Mouse (Mus musculus) limb, embryonic 12.5 days (tissue): ENCODE measurements around the gene Traf7. TPM values are rescaled to one million over a fixed set of nuclear protein-coding genes. Genes with fewer than 3 reads are reported as not detected.

Source experiments
- ATAC-seq: fragments of 200-750 bp; cut with Nextera tagmentation; 2 replicates; pipeline ENCODE4 v1.8.0; 2017; ENCODE audit warnings: low read depth, moderate TSS enrichment; ENCODE audit not compliant: insufficient number of reproducible peaks, insufficient read depth, low FRiP score, low TSS enrichment
- H3K27ac ChIP-seq: fragments of 300-500 bp; sonication (generic); 2 replicates; pipeline ENCODE4 v1.5.1; 2016; ENCODE audit warnings: mild to moderate bottlenecking, moderate library complexity
- H3K27me3 ChIP-seq: fragments of 300-500 bp; sonication (generic); 2 replicates; pipeline ENCODE4 v1.6.1; 2016; ENCODE audit warnings: mild to moderate bottlenecking, moderate library complexity
- H3K36me3 ChIP-seq: fragments of 300-500 bp; sonication (generic); 2 replicates; pipeline ENCODE4 v1.6.1; 2016; ENCODE audit warnings: mild to moderate bottlenecking, moderate library complexity
- H3K4me1 ChIP-seq: fragments of 300-500 bp; sonication (generic); replicated peaks from 2 replicates; pipeline ENCODE4 v1.6.1; 2016
- H3K4me2 ChIP-seq: fragments of 300-500 bp; sonication (generic); 2 replicates; pipeline ENCODE4 v1.6.1; 2016; ENCODE audit warnings: mild to moderate bottlenecking, moderate library complexity
- H3K4me3 ChIP-seq: fragments of 300-500 bp; sonication (generic); replicated peaks from 2 replicates; pipeline ENCODE4 v1.5.1; 2016; ENCODE audit warnings: mild to moderate bottlenecking
- H3K9ac ChIP-seq: fragments of 300-500 bp; sonication (generic); replicated peaks from 2 replicates; pipeline ENCODE4 v1.6.1; 2016; ENCODE audit warnings: mild to moderate bottlenecking, moderate library complexity
- H3K9me3 ChIP-seq: fragments of 300-500 bp; sonication (generic); 2 replicates; pipeline ENCODE4 v1.6.1; 2016; ENCODE audit warnings: mild to moderate bottlenecking, moderate library complexity
- WGBS: fragments of 180-500 bp; shearing (Covaris S2); methylation state at CpG from one replicate; pipeline ENCODE4 v1.1.7; 2016; 5-methylcytosine and 5-hydroxymethylcytosine counted together
- polyA plus RNA-seq: library from polyadenylated mRNA; unstranded; fragments of >200 nt; fragmentation: Nextera tagmentation; extraction: Ambion mirVana; gene quantifications from 2 replicates; pipeline ENCODE4 v1.2.1, GENCODE M21; 2016

Traf7 gene
- polyA plus RNA-seq, 1 experiment from 2014 or later, result 97.4 TPM

- H3K9ac ChIP-seq, result peak overlapping the region; percentile 83
- no peaks in the 10 kb centered on the region for H3K9me3 ChIP-seq
- peak overlapping the region; percentile 95 for H3K4me2 ChIP-seq
- peak overlapping the region; percentile 35; the same call in 1 of the 2 replicates for H3K27ac ChIP-seq
- under 1% methylated on average over 63 of the region's 81 CpGs for WGBS
- 0 out of 2 replicates have a peak, but pooled peaks have one; percentile 54 for ATAC-seq
- H3K36me3 ChIP-seq, result no peaks in the 10 kb centered on the region
- peaks cover 21% of the 10 kb centered on the region for H3K4me1 ChIP-seq
- peak overlapping the region; percentile 80 for H3K4me3 ChIP-seq
- H3K27me3 ChIP-seq, result peaks cover 37% of the 10 kb centered on the region
These were observed 39.0 kb downstream of the Traf7 start for GRCm38 (mm10) chr17:24488662-24489264.

- H3K4me2 ChIP-seq, result peak within 1 kb of the TSS; percentile 95
- H3K9ac ChIP-seq, result peak within 1 kb of the TSS; percentile 83
- peak within 1 kb of the TSS; percentile 80 for H3K4me3 ChIP-seq
- H3K36me3 ChIP-seq, result no peaks in the 10 kb centered on the region
- H3K4me1 ChIP-seq, result peaks cover 21% of the 10 kb centered on the region
- 1% methylated on average over 38 of the region's 45 CpGs for WGBS
- H3K27ac ChIP-seq, result peak within 1 kb of the TSS; percentile 35; the same call in 1 of the 2 replicates
- ATAC-seq, result peak; percentile 53
- peaks cover 37% of the 10 kb centered on the region for H3K27me3 ChIP-seq
- no peaks in the 10 kb centered on the region for H3K9me3 ChIP-seq
These were observed 39.5 kb downstream of the Traf7 start, which contains the start of gene Caskin1 for GRCm38 (mm10) chr17:24488186-24488661. TSS of gene Caskin1 (plus strand) at chr17:24488601.

- Histone ChIP-seq H3K4me2 (0 out of 2 replicates have a peak overlapping the region, but pooled peaks have one; percentile 17), H3K27ac (no peak overlapping the region), H3K4me3 (0 out of 2 replicates have a peak overlapping the region, but pooled peaks have one; percentile 3), H3K4me1 (peaks cover 21% of the 10 kb centered on the region), H3K27me3 (peaks cover 30% of the 10 kb centered on the region), H3K9me3 (no peaks in the 10 kb centered on the region), H3K9ac (no peak overlapping the region; the same call in 1 of the 2 replicates), H3K36me3 (no peaks in the 10 kb centered on the region)
- ATAC-seq, result no peak
- 42% methylated on average over 11 of the region's 11 CpGs for WGBS
These were observed 42.5 kb downstream of the Traf7 start for GRCm38 (mm10) chr17:24485090-24485860.

GRCm38 (mm10) chr17:24483495-24483894 lies 44.2 kb downstream of the Traf7 start:
- no peak overlapping the region for H3K27ac ChIP-seq
- no peak for ATAC-seq
- no peaks in the 10 kb centered on the region for H3K36me3 ChIP-seq
- no peak overlapping the region for H3K4me3 ChIP-seq
- no peaks in the 10 kb centered on the region for H3K9me3 ChIP-seq
- peaks cover 15% of the 10 kb centered on the region for H3K4me1 ChIP-seq
- H3K27me3 ChIP-seq, result peaks cover 15% of the 10 kb centered on the region
- WGBS, result 84% methylated on average over 3 of the region's 3 CpGs
- H3K9ac ChIP-seq, result no peak overlapping the region
- H3K4me2 ChIP-seq, result no peak overlapping the region

- no peaks in the 10 kb centered on the region for H3K9me3 ChIP-seq
- no peaks in the 10 kb centered on the region for H3K27me3 ChIP-seq
- no peak for ATAC-seq
- H3K36me3 ChIP-seq, result peaks cover 18% of the 10 kb centered on the region
- H3K4me1 ChIP-seq, result peaks cover 18% of the 10 kb centered on the region
- H3K27ac ChIP-seq, result no peak overlapping the region
- H3K9ac ChIP-seq, result no peak overlapping the region
- H3K4me2 ChIP-seq, result no peak overlapping the region
- no peak overlapping the region for H3K4me3 ChIP-seq
- WGBS, result 94% methylated on average over 20 of the region's 20 CpGs
These were observed 46.5 kb downstream of the Traf7 start for GRCm38 (mm10) chr17:24481027-24481815.

- no peak overlapping the region; the same call in 1 of the 2 replicates for H3K27ac ChIP-seq
- no peak overlapping the region for H3K4me3 ChIP-seq
- no peak for ATAC-seq
- H3K9me3 ChIP-seq, result no peaks in the 10 kb centered on the region
- 55% methylated on average over 3 of the region's 3 CpGs for WGBS
- peaks cover 13% of the 10 kb centered on the region for H3K4me1 ChIP-seq
- H3K4me2 ChIP-seq, result 0 out of 2 replicates have a peak overlapping the region, but pooled peaks have one; percentile 69
- H3K27me3 ChIP-seq, result no peaks in the 10 kb centered on the region
- H3K9ac ChIP-seq, result 0 out of 2 replicates have a peak overlapping the region, but pooled peaks have one; percentile 1
- H3K36me3 ChIP-seq, result peaks cover 27% of the 10 kb centered on the region
These were observed 47.4 kb downstream of the Traf7 start for GRCm38 (mm10) chr17:24480201-24480826.

- Histone ChIP-seq H3K4me2 (peak overlapping the region; percentile 69), H3K27me3 (no peaks in the 10 kb centered on the region), H3K4me3 (peak overlapping the region; percentile 70), H3K9me3 (no peaks in the 10 kb centered on the region), H3K9ac (no peak overlapping the region), H3K27ac (peak overlapping the region; percentile 67; the same call in 1 of the 2 replicates), H3K36me3 (peaks cover 36% of the 10 kb centered on the region), H3K4me1 (peaks cover 15% of the 10 kb centered on the region)
- 36% methylated on average over 1 of the region's 1 CpGs for WGBS
- ATAC-seq, result no peak
These were observed 48.3 kb downstream of the Traf7 start for GRCm38 (mm10) chr17:24479431-24479830.

GRCm38 (mm10) chr17:24478663-24479380 lies 48.9 kb downstream of the Traf7 start, which contains the start of gene Mlst8:
TSS of gene Mlst8 (minus strand) at chr17:24479078.
- Histone ChIP-seq H3K4me1 (peaks cover 20% of the 10 kb centered on the region), H3K27me3 (no peaks in the 10 kb centered on the region), H3K4me3 (peak within 1 kb of the TSS; percentile 70), H3K4me2 (peak within 1 kb of the TSS; percentile 69), H3K9me3 (no peaks in the 10 kb centered on the region), H3K36me3 (peaks cover 42% of the 10 kb centered on the region), H3K27ac (peak within 1 kb of the TSS; percentile 97), H3K9ac (peak within 1 kb of the TSS; percentile 78)
- WGBS, result under 1% methylated on average over 48 of the region's 48 CpGs
- peak; percentile 89 for ATAC-seq

GRCm38 (mm10) chr17:24477985-24478600 lies 49.6 kb downstream of the Traf7 start:
- Histone ChIP-seq H3K27me3 (no peaks in the 10 kb centered on the region), H3K4me1 (peaks cover 23% of the 10 kb centered on the region), H3K9me3 (no peaks in the 10 kb centered on the region), H3K4me3 (peak overlapping the region; percentile 70), H3K27ac (0 out of 2 replicates have a peak overlapping the region, but pooled peaks have one; percentile 45), H3K4me2 (peak overlapping the region; percentile 69), H3K36me3 (peaks cover 49% of the 10 kb centered on the region), H3K9ac (peak overlapping the region; percentile 78)
- WGBS, result 60% methylated on average over 11 of the region's 11 CpGs
- ATAC-seq, result peak; percentile 12; the same call in 1 of the 2 replicates
